Mouse (Mus musculus) midbrain, embryonic 16.5 days (tissue): ENCODE data around the gene Tiparp. TPM values are rescaled to one million over a fixed set of nuclear protein-coding genes. Genes with fewer than 3 reads are reported as not detected.

ENCODE experiments used
- ATAC-seq: fragments of 200-750 bp; cut with Nextera tagmentation; 2 replicates; pipeline ENCODE4 v1.8.0; 2017; ENCODE audit warnings: moderate TSS enrichment
- H3K27ac ChIP-seq: fragments of 300-500 bp; sonication (generic); 2 replicates; pipeline ENCODE4 v1.5.1; 2014; ENCODE audit warnings: mild to moderate bottlenecking, low read length, mixed read lengths
- H3K27me3 ChIP-seq: fragments of 300-500 bp; sonication (generic); 2 replicates; pipeline ENCODE4 v1.6.1; 2014; ENCODE audit warnings: low read depth, low read length, mixed read lengths; ENCODE audit not compliant: control insufficient read depth, insufficient read depth
- H3K36me3 ChIP-seq: fragments of 300-500 bp; sonication (generic); 2 replicates; pipeline ENCODE4 v1.6.1; 2014; ENCODE audit warnings: mild to moderate bottlenecking, low read length, moderate library complexity, mixed read lengths; ENCODE audit not compliant: control insufficient read depth, insufficient read depth
- H3K4me1 ChIP-seq: fragments of 300-500 bp; sonication (generic); 2 replicates; pipeline ENCODE4 v1.6.1; 2014; ENCODE audit warnings: mild to moderate bottlenecking, low read length, mixed read lengths; ENCODE audit not compliant: control insufficient read depth, insufficient read depth
- H3K4me2 ChIP-seq: fragments of 300-500 bp; sonication (generic); 2 replicates; pipeline ENCODE4 v1.6.1; 2014; ENCODE audit warnings: mild to moderate bottlenecking, low read length, mixed read lengths
- H3K4me3 ChIP-seq: fragments of 300-500 bp; sonication (generic); 2 replicates; pipeline ENCODE4 v1.5.1; 2014; ENCODE audit warnings: low read depth, mild to moderate bottlenecking, low read length, moderate library complexity, mixed read lengths
- H3K9ac ChIP-seq: fragments of 300-500 bp; sonication (generic); 2 replicates; pipeline ENCODE4 v1.6.1; 2014; ENCODE audit warnings: low read depth, low read length, mixed read lengths
- H3K9me3 ChIP-seq: fragments of 300-500 bp; sonication (generic); replicated peaks from 2 replicates; pipeline ENCODE4 v1.6.1; 2014; ENCODE audit warnings: mild to moderate bottlenecking, low read length, mixed read lengths; ENCODE audit not compliant: control insufficient read depth, poor library complexity, severe bottlenecking
- WGBS: fragments of 180-500 bp; shearing (Covaris S2); extraction: QIAGEN DNeasy Blood & Tissue Kit; methylation state at CpG from one replicate; pipeline ENCODE4 v1.1.7; 2014; 5-methylcytosine and 5-hydroxymethylcytosine counted together
- polyA plus RNA-seq: library from polyadenylated mRNA; unstranded; fragments of >200 nt; fragmentation: Nextera tagmentation; extraction: Ambion mirVana; gene quantifications from 2 replicates; pipeline ENCODE4 v1.2.1, GENCODE M21; 2015

Gene Tiparp
- 24.3 and 25.5 TPM in 2 replicates for polyA plus RNA-seq

GRCm38 (mm10) chr3:65527691-65528601, at the start of gene Tiparp:
Tiparp (plus strand) TSS chr3:65528410.
- H3K4me2 ChIP-seq, result peak within 1 kb of the TSS; percentile 86
- peak within 1 kb of the TSS; percentile 99 for H3K27ac ChIP-seq
- no peaks in the 10 kb centered on the region for H3K36me3 ChIP-seq
- peak within 1 kb of the TSS; percentile 65 for H3K4me3 ChIP-seq
- no peaks in the 10 kb centered on the region; the same call in 1 of the 2 replicates for H3K27me3 ChIP-seq
- peak; percentile 96 for ATAC-seq
- H3K4me1 ChIP-seq, result peaks cover 2% of the 10 kb centered on the region; the same call in 1 of the 2 replicates
- peak within 1 kb of the TSS; percentile 92 for H3K9ac ChIP-seq
- under 1% methylated on average over 91 of the region's 109 CpGs for WGBS
- H3K9me3 ChIP-seq, result no peaks in the 10 kb centered on the region

DNA sequence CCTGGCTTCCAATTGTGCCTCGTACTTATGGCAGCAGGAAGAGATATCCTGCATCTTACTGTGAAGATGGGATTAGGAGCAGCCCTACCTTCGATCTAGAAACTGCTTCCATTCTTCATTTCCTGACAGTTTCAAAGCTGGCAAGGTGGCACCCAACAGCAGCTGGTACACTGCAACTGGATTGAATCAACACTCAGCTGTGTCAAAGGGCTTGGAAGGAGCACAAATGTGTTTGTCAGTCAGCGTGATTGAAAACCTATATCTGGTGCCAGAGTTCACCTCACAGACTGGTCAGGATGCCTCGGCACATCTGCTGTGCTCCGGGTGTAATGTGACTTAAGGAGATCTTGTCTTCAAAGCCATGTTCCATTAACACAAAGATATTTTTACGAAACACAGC, 47.5 kb upstream of the Tiparp start:
- ATAC-seq, result no peak
- Histone ChIP-seq H3K4me2 (no peak overlapping the region), H3K4me3 (no peak overlapping the region), H3K36me3 (no peaks in the 10 kb centered on the region), H3K9me3 (no peaks in the 10 kb centered on the region), H3K27ac (no peak overlapping the region), H3K27me3 (no peaks in the 10 kb centered on the region), H3K4me1 (peaks cover 11% of the 10 kb centered on the region), H3K9ac (no peak overlapping the region)
- 85% methylated on average over 6 of the region's 6 CpGs for WGBS

DNA sequence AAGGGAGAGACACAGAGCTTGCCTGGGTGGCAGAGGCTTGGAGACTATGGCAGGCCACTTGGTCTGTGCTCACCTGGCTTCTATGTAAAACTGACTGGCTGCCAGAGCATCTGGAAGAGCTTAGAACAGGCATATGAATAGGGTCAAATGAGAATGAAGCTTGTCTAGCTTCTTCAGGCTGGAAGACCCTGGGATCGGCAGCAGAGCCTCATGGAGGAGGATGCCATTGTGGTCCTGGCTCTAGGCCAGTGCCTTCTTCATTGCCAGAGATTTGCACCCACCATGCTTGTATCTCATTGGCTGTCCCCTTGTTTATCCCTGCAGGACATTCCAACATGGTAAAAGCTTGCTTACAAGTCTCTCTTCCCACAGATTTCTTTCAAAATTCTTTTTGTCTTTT, 45.9 kb upstream of the Tiparp start:
- H3K36me3 ChIP-seq, result no peaks in the 10 kb centered on the region
- no peak overlapping the region for H3K4me2 ChIP-seq
- 37% methylated on average over 1 of the region's 1 CpGs for WGBS
- no peak overlapping the region for H3K4me3 ChIP-seq
- no peaks in the 10 kb centered on the region for H3K9me3 ChIP-seq
- H3K4me1 ChIP-seq, result no peaks in the 10 kb centered on the region
- ATAC-seq, result no peak
- no peak overlapping the region for H3K27ac ChIP-seq
- no peaks in the 10 kb centered on the region for H3K27me3 ChIP-seq
- no peak overlapping the region for H3K9ac ChIP-seq

DNA sequence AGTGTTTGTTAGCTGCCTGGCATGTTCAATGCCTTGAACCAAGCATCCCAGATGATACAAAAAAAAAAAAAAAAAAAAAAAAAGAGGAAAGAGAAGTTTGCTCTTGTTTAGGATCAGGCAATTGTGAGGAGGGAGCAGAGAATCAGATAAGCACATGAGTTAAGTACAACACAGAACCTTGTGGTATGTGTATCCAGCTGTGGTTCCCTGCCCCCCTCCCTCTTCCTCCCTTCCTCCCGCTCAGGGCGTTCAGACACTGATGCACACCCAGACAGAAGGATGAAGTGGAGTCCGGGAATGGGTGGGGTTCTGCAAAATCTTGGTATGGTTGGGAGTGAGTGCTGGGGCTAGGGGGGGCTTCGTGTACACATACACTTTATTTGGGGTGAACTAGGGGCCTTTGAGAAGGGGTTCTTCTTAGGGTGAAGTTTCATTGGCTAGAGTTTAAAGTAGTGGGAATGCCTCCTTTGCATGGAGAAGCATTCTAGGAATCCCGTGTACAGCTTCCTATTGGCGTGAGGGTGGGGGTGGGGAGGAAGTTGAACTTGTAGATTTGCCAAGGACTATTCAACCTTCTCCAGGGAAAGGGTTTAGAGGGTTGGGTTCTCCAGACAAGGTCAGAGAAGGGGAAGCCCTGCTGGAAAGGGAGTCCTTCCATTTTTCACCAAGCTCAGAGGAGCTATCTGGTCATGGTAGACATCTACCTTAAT, 45.4 kb upstream of the Tiparp start:
- ATAC-seq, result no peak
- Histone ChIP-seq H3K36me3 (no peaks in the 10 kb centered on the region), H3K27me3 (no peaks in the 10 kb centered on the region), H3K9ac (no peak overlapping the region), H3K9me3 (no peaks in the 10 kb centered on the region), H3K4me1 (no peaks in the 10 kb centered on the region), H3K4me3 (no peak overlapping the region), H3K27ac (no peak overlapping the region), H3K4me2 (no peak overlapping the region)
- WGBS, result 80% methylated on average over 6 of the region's 6 CpGs

DNA sequence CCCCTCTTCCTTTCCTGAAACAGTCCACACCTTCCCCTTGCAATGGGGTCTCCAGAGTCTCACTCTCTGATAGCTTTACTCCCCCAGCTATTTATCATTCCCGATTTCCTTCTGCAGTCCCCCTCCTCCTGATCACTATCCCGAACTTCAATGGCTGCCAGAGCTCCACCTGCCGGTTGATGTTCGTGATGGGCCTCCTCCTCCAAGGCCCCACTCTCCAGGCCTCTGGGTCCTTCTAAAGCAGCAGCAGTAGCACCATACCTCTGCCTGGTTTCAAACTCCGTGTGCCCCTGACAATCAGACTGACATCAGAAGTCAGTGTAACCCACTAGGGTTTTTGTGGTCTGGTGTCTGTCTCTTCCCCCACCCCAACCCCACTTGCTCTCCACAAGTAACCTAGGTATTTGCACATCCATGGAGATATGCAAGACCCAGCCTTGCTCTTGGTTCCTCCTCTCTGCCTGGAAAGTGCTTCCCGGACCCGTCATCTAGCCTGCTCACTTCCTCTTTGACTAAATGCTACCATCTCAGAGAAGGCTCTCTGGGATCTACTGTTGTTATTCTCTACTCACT, 44.0 kb upstream of the Tiparp start:
- H3K4me2 ChIP-seq, result no peak overlapping the region
- no peaks in the 10 kb centered on the region for H3K9me3 ChIP-seq
- no peaks in the 10 kb centered on the region for H3K4me1 ChIP-seq
- no peak overlapping the region for H3K27ac ChIP-seq
- H3K9ac ChIP-seq, result no peak overlapping the region
- H3K36me3 ChIP-seq, result no peaks in the 10 kb centered on the region
- no peaks in the 10 kb centered on the region for H3K27me3 ChIP-seq
- WGBS, result 78% methylated on average over 7 of the region's 7 CpGs
- no peak overlapping the region for H3K4me3 ChIP-seq
- ATAC-seq, result no peak

DNA sequence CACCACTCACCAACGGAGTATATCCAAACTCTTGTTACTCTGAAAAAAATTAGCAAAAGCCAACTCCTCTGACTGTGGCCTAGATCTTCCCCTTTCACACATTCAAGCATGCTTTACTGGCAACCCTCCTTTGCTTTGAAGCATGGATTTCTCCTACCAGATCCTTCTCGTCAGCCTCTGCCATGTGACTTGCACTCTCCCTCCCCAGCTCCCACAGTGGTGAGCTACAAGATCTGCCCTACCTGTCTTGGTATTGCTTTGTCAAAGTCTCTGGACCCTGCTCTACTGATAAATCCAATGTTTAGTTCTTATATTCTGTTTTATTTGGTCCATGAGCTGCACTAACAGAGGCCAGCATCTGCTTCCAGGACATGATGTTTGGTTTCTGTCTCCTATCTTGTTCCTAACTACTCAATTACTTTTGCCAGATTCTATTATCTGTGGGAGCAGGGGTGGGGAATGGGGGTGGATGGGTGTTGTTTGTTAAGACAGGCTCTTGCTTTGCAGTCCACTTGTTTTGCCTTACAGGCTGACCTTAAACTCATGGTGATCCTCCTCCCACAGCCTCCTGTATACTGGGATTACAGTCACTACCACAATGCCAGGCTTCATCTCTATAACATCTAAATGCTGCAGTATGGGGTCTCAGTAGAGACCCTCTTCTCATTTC, 40.7 kb upstream of the Tiparp start:
- no peak overlapping the region for H3K9ac ChIP-seq
- H3K4me2 ChIP-seq, result no peak overlapping the region
- ATAC-seq, result no peak
- H3K4me1 ChIP-seq, result no peaks in the 10 kb centered on the region
- no peaks in the 10 kb centered on the region for H3K9me3 ChIP-seq
- no peak overlapping the region for H3K4me3 ChIP-seq
- no peak overlapping the region for H3K27ac ChIP-seq
- no peaks in the 10 kb centered on the region for H3K27me3 ChIP-seq
- H3K36me3 ChIP-seq, result no peaks in the 10 kb centered on the region
- WGBS, result 92% methylated on average over 2 of the region's 2 CpGs

DNA sequence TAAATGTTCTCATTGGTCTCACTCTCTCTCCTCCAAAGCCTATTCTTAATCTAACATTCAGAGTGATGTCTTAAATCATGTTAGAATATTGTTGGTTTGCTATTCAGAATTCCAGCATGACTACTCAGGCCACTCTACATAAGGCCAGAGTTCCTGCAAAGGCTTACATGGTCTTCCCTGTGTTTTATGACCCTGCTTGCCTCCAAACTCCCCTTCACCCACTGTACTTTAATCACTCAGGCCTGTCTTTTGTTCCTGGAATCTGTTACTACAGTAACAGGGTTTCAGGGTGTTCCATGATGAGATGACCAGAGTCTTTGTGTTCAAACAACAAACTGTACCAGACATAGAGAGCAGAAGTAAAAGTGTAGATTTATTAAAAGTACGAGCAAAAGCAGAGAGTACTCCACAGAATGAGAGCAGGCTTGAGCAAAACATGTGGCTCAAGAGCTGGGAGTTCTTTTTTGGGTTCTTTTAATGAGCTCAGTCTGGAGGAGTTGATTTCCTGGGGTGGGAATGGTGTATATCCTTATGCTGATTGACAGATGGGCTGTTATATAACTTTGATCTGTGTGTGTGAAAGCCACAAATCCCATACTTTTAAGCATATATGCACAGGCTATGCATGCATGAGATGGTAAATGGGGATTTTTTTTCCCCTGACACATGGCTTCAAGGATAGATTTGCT, 39.5 kb upstream of the Tiparp start:
- ATAC-seq, result no peak
- H3K27me3 ChIP-seq, result no peaks in the 10 kb centered on the region
- no peak overlapping the region for H3K4me3 ChIP-seq
- H3K4me1 ChIP-seq, result no peaks in the 10 kb centered on the region
- H3K9ac ChIP-seq, result no peak overlapping the region
- H3K36me3 ChIP-seq, result no peaks in the 10 kb centered on the region
- H3K9me3 ChIP-seq, result no peaks in the 10 kb centered on the region
- no peak overlapping the region for H3K4me2 ChIP-seq
- no peak overlapping the region for H3K27ac ChIP-seq
- WGBS, result 80% methylated on average over 1 of the region's 1 CpGs

DNA sequence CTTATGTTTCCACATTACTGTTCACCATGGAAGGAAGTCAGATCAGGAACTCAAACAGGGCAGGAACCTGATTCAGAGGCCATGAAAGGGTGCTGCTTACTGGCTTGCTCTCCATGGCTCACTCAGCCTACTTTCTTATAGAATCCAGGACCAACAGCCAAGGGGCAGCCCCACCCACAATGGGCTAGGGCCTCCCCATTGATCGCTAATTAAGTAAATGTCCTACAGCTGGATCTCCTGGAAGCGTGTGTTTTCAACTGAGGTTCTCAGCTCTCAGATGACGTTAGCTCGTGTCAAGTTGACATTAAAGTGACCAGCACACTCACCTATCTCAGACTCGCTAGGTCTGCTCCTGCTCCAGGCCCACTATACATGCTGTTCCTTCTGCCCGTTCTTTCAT, 38.6 kb upstream of the Tiparp start:
- ATAC-seq, result no peak
- WGBS, result 87% methylated on average over 6 of the region's 6 CpGs
- no peak overlapping the region for H3K4me3 ChIP-seq
- no peak overlapping the region for H3K4me2 ChIP-seq
- H3K27ac ChIP-seq, result no peak overlapping the region
- no peaks in the 10 kb centered on the region for H3K4me1 ChIP-seq
- H3K9ac ChIP-seq, result no peak overlapping the region
- no peaks in the 10 kb centered on the region for H3K9me3 ChIP-seq
- H3K36me3 ChIP-seq, result no peaks in the 10 kb centered on the region
- no peaks in the 10 kb centered on the region for H3K27me3 ChIP-seq
